Mouse (Mus musculus) midbrain, embryonic 10.5 days (tissue): Measurements from ENCODE around the gene Ccm2. TPM values are rescaled to one million over a fixed set of nuclear protein-coding genes. Genes with fewer than 3 reads are reported as not detected.
"Not testable (repeated sequence)": the region's sequence is repeated elsewhere in the genome, so short reads cannot be mapped to it uniquely, and the experiment has no call there.

ENCODE experiments used
- DNase-seq: peaks from one replicate; pipeline ENCODE4 v3.0.0-alpha.2; 2017; ENCODE audit warnings: low spot score
- H3K27ac ChIP-seq: fragments of 300-500 bp; sonication (generic); replicated peaks from 2 replicates; pipeline ENCODE4 v1.5.1; 2016; ENCODE audit warnings: mild to moderate bottlenecking
- H3K27me3 ChIP-seq: fragments of 300-500 bp; sonication (generic); 2 replicates; pipeline ENCODE4 v1.6.1; 2016; ENCODE audit warnings: low read depth, mild to moderate bottlenecking; ENCODE audit not compliant: poor library complexity, severe bottlenecking
- H3K36me3 ChIP-seq: fragments of 300-500 bp; sonication (generic); 2 replicates; pipeline ENCODE4 v1.6.1; 2016; ENCODE audit warnings: mild to moderate bottlenecking, moderate library complexity
- H3K4me1 ChIP-seq: fragments of 300-500 bp; sonication (generic); 2 replicates; pipeline ENCODE4 v1.6.1; 2016
- H3K4me3 ChIP-seq: fragments of 300-500 bp; sonication (generic); 2 replicates; pipeline ENCODE4 v1.5.1; 2016; ENCODE audit warnings: mild to moderate bottlenecking, moderate library complexity
- H3K9me3 ChIP-seq: fragments of 300-500 bp; sonication (generic); replicated peaks from 2 replicates; pipeline ENCODE4 v1.6.1; 2016; ENCODE audit warnings: mild to moderate bottlenecking
- WGBS: fragments of 180-500 bp; shearing (Covaris S2); methylation state at CpG from one replicate; pipeline ENCODE4 v1.1.7; 2016; 5-methylcytosine and 5-hydroxymethylcytosine counted together
- polyA plus RNA-seq: library from polyadenylated mRNA; unstranded; fragments of >200 nt; fragmentation: Nextera tagmentation; extraction: Ambion mirVana; gene quantifications from 2 replicates; pipeline ENCODE4 v1.2.1, GENCODE M21; 2016

The Ccm2 gene
- polyA plus RNA-seq, 1 experiment from 2014 or later: 106 TPM

- WGBS: 89% methylated on average over 8 of the region's 8 CpGs
- H3K36me3 ChIP-seq: peaks cover 39% of the 10 kb centered on the region
- no peak overlapping the region for H3K4me3 ChIP-seq
- H3K27ac ChIP-seq: no peak overlapping the region
- no peak for DNase-seq
- no peaks in the 10 kb centered on the region for H3K27me3 ChIP-seq
- peaks cover 34% of the 10 kb centered on the region for H3K4me1 ChIP-seq
- H3K9me3 ChIP-seq: no peaks in the 10 kb centered on the region
These were observed 22.4 kb upstream of the Ccm2 start for GRCm38 (mm10) chr11:6524165-6524879.

DNA sequence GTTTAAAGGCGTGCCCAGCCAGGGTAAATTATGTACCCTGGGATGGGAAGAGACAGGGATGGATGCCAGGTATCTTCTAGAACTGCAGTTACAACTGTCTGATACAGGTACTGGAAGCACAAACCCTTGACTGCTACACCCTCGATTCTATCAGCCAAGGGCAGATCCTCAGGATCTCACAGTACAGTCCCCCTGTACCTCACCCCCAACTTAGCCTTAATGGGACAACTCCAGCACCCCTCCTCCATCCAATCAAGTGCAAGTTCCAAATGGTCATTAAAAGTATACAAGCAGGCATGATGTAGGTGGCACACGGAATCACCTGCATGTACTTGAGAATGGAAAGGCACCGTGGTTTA is 21.8 kb upstream of the Ccm2 start:
- Histone ChIP-seq H3K4me3 (no peak overlapping the region), H3K4me1 (peaks cover 34% of the 10 kb centered on the region), H3K9me3 (no peaks in the 10 kb centered on the region), H3K36me3 (peaks cover 39% of the 10 kb centered on the region), H3K27ac (peak overlapping the region; percentile 57; the same call in 1 of the 2 replicates), H3K27me3 (no peaks in the 10 kb centered on the region)
- 92% methylated on average over 4 of the region's 4 CpGs for WGBS
- no peak for DNase-seq

DNA sequence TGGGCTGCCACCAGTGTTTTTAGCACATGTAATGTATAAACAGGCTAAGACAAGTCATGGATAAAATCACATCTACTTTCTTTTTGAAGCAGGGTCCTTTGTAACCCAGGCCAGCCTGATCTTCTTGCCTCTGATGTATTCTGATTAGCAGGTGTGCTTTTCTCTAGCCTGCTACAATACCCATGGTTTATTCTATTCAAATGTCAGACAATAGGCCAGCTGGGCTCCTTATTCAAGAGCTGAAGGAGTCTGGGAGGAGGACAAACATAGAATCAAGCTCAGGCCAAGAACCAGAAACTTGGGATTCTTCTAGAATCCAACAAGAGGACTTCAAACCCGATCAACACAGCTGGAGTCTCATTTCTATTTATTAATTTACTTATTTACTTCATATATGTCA is 21.4 kb upstream of the Ccm2 start:
- 81% methylated on average over 1 of the region's 1 CpGs for WGBS

GRCm38 (mm10) chr11:6526526-6527255 is 20.0 kb upstream of the Ccm2 start:
- not testable (repeated sequence) for H3K9me3 ChIP-seq, DNase-seq, H3K27me3 ChIP-seq
- Histone ChIP-seq H3K4me3 (peak overlapping the region; percentile 67), H3K27ac (peak overlapping the region; percentile 89), H3K4me1 (peaks cover 34% of the 10 kb centered on the region), H3K36me3 (peaks cover 39% of the 10 kb centered on the region)
- 83% methylated on average over 14 of the region's 16 CpGs for WGBS

More for the DNA sequence above, 21.4 kb upstream of the Ccm2 start:
- Histone ChIP-seq H3K4me1 (peaks cover 34% of the 10 kb centered on the region), H3K27ac (peak overlapping the region; percentile 57; the same call in 1 of the 2 replicates), H3K4me3 (no peak overlapping the region), H3K27me3 (no peaks in the 10 kb centered on the region), H3K9me3 (no peaks in the 10 kb centered on the region), H3K36me3 (peaks cover 39% of the 10 kb centered on the region)
- DNase-seq: no peak

- H3K4me3 ChIP-seq: peak overlapping the region; percentile 67
- peak overlapping the region; percentile 89 for H3K27ac ChIP-seq
- 26% methylated on average over 10 of the region's 10 CpGs for WGBS
- no peaks in the 10 kb centered on the region for H3K27me3 ChIP-seq
- no peaks in the 10 kb centered on the region for H3K9me3 ChIP-seq
- no peak for DNase-seq
- peaks cover 39% of the 10 kb centered on the region for H3K36me3 ChIP-seq
- peaks cover 34% of the 10 kb centered on the region for H3K4me1 ChIP-seq
These were observed 19.2 kb upstream of the Ccm2 start for GRCm38 (mm10) chr11:6527256-6528185.

GRCm38 (mm10) chr11:6528186-6529006 is 18.3 kb upstream of the Ccm2 start:
- H3K27ac ChIP-seq: peak overlapping the region; percentile 89
- DNase-seq: peak; percentile 98
- no peaks in the 10 kb centered on the region for H3K27me3 ChIP-seq
- peak overlapping the region; percentile 67 for H3K4me3 ChIP-seq
- H3K36me3 ChIP-seq: peaks cover 37% of the 10 kb centered on the region
- H3K9me3 ChIP-seq: no peaks in the 10 kb centered on the region
- peaks cover 34% of the 10 kb centered on the region for H3K4me1 ChIP-seq
- WGBS: under 1% methylated on average over 51 of the region's 51 CpGs

GRCm38 (mm10) chr11:6529961-6530360 is 16.7 kb upstream of the Ccm2 start:
- peaks cover 22% of the 10 kb centered on the region for H3K36me3 ChIP-seq
- H3K9me3 ChIP-seq: no peaks in the 10 kb centered on the region
- peaks cover 32% of the 10 kb centered on the region for H3K4me1 ChIP-seq
- no peak overlapping the region for H3K27ac ChIP-seq
- DNase-seq: no peak
- 92% methylated on average over 8 of the region's 8 CpGs for WGBS
- H3K27me3 ChIP-seq: no peaks in the 10 kb centered on the region
- H3K4me3 ChIP-seq: no peak overlapping the region

DNA sequence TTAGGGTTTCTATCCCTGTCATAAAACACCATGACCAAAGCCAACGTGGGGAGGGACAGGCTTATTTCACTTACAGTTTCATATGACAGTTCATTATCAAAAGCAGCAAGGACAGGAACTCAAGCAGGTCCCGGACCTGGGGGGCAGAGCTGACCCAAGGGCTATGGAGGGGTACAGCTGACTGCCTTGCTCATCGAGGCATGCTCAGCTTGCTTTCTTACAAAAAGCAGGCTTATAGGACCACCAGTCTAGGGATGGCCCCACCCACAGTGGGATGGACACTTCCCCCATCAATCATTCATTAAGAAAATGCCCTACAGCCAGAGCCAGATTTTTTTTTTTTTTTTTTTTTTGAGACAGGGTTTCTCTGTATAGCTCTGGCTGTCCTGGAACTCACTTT is 15.9 kb upstream of the Ccm2 start:
- Histone ChIP-seq H3K9me3 (no peaks in the 10 kb centered on the region), H3K27me3 (no peaks in the 10 kb centered on the region), H3K4me1 (peaks cover 25% of the 10 kb centered on the region), H3K27ac (no peak overlapping the region), H3K36me3 (peaks cover 14% of the 10 kb centered on the region), H3K4me3 (no peak overlapping the region)
- DNase-seq: no peak
- WGBS: 98% methylated on average over 3 of the region's 3 CpGs

DNA sequence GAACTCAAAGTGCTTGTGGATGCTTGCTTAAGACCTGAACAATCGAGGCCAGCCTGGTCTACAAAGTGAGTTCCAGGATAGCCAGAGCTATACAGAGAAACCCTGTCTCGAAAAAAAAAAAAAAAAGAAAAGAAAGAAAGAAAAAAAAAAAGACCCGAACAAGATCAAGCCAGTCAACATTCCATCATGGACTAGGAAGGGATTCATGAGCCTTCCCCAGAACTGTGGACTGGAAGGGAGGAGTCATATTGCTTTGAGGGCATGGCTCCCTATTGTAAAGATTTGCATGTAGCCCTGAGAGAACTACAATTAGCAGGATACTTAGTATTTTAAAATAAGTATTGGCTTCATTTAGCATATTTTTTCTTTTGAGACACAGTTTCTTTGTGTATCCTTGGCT is 2.0 kb upstream of the Ccm2 start:
- no peaks in the 10 kb centered on the region for H3K9me3 ChIP-seq
- peaks cover 19% of the 10 kb centered on the region for H3K4me1 ChIP-seq
- no peaks in the 10 kb centered on the region for H3K27me3 ChIP-seq
- no peak overlapping the region for H3K4me3 ChIP-seq
- WGBS: 90% methylated on average over 3 of the region's 3 CpGs
- H3K36me3 ChIP-seq: peaks cover 11% of the 10 kb centered on the region
- no peak for DNase-seq
- H3K27ac ChIP-seq: no peak overlapping the region

DNA sequence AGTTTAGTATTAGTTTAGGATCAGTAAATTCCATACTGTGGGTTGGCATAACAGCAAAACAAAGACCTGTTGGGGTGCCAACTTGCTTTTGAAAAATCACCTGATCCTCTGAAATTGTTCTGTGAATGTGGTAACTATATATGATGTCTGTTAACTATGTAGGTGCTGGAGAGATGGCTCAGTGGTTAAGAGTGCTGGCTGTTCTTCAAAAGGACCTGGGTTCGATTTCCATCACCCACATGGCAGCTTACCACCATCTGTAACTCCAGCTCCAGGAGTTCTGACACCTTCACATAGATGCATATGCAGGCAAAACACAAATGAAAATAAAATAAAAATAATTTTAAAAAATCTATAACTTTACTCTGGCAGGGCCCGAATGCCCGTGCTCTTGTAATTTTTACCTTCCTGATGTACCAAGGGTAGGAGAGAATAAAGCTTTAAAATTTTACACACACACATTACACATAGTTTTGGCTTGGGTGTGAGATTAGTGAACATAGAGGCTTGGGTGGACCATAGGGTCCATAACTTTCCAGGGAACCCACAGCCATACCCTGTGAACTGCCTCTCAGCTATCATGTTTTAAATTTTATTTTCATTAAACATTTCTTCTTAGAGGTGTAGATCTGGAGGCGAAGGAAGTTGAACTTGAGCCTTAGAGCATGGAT is 1.4 kb upstream of the Ccm2 start:
- Histone ChIP-seq H3K4me3 (peak overlapping the region; percentile 85; the same call in 1 of the 2 replicates), H3K4me1 (peaks cover 19% of the 10 kb centered on the region), H3K9me3 (no peaks in the 10 kb centered on the region), H3K27me3 (no peaks in the 10 kb centered on the region), H3K36me3 (peaks cover 18% of the 10 kb centered on the region), H3K27ac (peak overlapping the region; percentile 99)
- 96% methylated on average over 4 of the region's 4 CpGs for WGBS
- DNase-seq: no peak

DNA sequence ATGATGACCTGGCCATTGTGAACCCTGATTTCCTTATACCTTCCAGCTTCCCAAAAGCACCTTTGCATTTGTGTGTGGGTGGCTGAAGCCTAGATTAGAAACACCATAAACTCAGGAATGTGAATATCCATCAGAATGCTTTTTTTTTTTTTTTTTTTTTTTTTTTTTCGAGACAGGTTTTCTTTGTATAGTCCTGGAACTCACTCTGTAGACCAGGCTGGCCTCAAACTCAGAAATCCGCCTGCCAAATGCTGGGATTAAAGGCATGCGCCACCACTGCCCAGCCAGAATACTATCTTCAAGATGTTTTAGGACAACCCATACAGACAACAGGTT is 862 bp upstream of the Ccm2 start:
- DNase-seq: no peak
- Histone ChIP-seq H3K27me3 (no peaks in the 10 kb centered on the region), H3K27ac (peak overlapping the region; percentile 99), H3K4me3 (peak overlapping the region; percentile 85), H3K9me3 (no peaks in the 10 kb centered on the region), H3K4me1 (peaks cover 19% of the 10 kb centered on the region), H3K36me3 (peaks cover 23% of the 10 kb centered on the region)
- WGBS: 33% methylated on average over 3 of the region's 3 CpGs
